Mouse (Mus musculus) heart, postnatal 14 days (tissue): ENCODE results near the gene Srsf10. TPM values are rescaled to one million over a fixed set of nuclear protein-coding genes. Genes with fewer than 3 reads are reported as not detected.

Source experiments
- DNase-seq, 2 experiments: peaks; one replicate each; pipeline ENCODE4 v3.0.0; 2021 to 2022
- intact Hi-C: fragments of 180-260 bp; cut with DNase I; formaldehyde crosslinking; loops from one replicate; pipeline ENCODE4 v1.15.1; 2025
- long read RNA-seq, 2 experiments: library from polyadenylated mRNA; stranded (forward); transcript quantifications; one replicate each; pipeline ENCODE4 v2.0.0; 2021
- total RNA-seq, 2 experiments: library from RNA; stranded (reverse); gene quantifications; 2 replicates each; pipeline ENCODE4 v1.2.3; 2021

Gene Srsf10
- total RNA-seq = 10 to 100 TPM; 48.1 to 59.7 TPM
- long read RNA-seq, experiment 1, transcript Srsf10-204 (6 exons, 3,058 nt) = minor isoform, 21 of 71 reads
- long read RNA-seq, experiment 1, transcript Srsf10-202 (6 exons, 3,055 nt) = minor isoform, 7 of 71 reads
- long read RNA-seq, experiment 1, transcript Srsf10-205 (6 exons, 3,754 nt) = major isoform, 24 of 71 reads
- long read RNA-seq, experiment 1, partial matches to known transcripts = 4 of 71 reads
- long read RNA-seq, experiment 1, other reads (novel, unspliced or antisense) = 11 of 71 reads
- long read RNA-seq, experiment 2, transcript Srsf10-203 (6 exons, 2,225 nt) = minor isoform, 8 of 47 reads
- long read RNA-seq, experiment 2, transcript Srsf10-205 (6 exons, 3,754 nt) = major isoform, 13 of 47 reads
- long read RNA-seq, experiment 2, transcript Srsf10-202 (6 exons, 3,055 nt) = minor isoform, 5 of 47 reads
- long read RNA-seq, experiment 2, transcript Srsf10-204 (6 exons, 3,058 nt) = minor isoform, 12 of 47 reads
- long read RNA-seq, experiment 2, partial matches to known transcripts = 1 of 47 reads
- long read RNA-seq, experiment 2, other reads (novel, unspliced or antisense) = 8 of 47 reads

DNA sequence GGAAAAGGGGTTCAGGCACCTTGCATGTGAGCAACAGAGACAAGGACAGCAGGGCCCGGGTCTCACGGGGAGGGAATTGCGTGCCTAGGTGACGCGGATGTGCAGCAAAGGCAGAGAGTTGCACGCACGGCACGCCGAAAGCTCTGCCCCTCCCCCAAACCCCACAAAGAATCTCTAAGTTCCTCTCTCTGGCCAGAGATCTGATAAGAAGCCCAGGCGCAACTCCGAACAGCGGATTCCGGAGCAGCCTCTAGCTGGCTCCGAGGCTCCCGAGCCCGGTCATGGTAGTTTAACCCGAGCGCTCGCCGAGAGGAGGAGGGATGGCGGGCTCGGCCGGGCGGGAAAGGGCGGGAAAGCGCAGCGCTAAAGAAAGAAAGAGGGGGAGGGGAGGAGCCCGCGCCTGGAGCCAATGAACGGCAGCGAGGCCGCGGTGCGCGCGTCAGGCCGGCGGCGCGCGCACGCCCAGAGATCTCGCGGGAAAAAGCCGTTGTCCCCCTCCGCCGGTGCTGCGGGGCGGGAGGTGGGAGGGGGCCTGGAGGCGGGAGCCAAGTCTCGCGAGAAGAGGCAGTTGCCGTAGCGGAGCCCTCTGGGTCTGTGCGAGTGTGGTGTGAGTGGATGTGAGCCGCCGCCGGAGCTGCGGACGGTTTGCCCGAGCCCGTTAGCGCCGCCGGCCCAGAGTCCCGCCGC lies at the start of gene Srsf10:
Srsf10 (plus strand) TSS at position 212 of the 687 bp plus-strand sequence.
- DNase-seq = peak; percentile 96 to 97
- intact Hi-C loops = loop anchor here (1.0 kb wide), 1 partner anchor 17 kb away; no protein-coding TSS in a partner anchor

DNA sequence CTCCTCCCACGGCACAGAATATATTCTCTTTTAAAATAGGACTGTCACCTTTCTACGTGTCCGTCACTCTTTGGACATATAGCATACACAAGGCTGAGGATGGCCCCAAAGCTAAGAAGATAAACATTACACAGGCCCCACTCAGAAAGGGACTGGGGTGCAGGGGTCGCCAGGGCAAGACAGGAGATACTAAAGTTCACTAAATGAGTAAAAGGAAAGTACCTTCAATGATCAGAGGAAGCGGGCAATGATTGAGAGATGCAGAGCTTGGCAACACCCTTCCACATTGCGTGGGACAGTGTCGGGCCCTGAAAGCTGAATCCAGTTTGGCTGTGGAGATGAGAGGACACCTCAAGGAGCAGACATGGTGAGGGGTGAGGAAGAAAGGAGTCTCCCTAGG lies 40.7 kb upstream of the Srsf10 start:
- no peak for DNase-seq
- intact Hi-C loops = no loop called here

DNA sequence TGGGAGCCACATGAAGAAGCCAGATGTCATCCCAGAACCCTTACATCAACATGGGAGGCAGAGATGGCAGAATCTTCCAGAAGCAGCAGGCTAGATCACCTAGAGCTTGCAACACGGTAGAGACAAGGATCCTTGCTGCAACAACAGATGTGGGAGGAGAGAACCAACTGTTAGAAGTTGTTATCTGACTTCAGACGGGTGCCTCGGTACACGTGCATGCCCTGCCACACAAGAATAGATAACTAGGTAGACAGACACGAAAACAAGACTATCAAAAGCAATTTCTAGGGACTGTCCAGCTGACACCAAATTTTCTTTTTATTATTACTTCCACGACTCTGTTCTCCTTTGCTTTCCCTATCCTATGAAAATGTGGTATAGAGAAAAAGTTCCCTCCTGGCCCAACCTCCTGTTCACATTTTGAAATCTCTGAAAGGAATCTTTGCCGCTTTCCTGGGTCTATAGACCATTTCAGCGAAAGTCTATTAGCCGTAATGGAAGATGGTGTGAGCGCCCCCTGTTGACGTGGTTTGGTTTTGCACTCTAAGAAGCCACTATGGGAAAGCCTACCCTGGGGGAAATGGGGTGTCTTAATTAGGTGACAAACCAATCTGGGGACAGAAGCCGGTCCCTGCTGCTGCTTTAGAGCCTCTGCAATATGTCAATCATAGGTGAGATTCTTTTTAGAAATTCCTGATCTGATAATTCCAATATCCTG lies 38.5 kb upstream of the Srsf10 start:
- DNase-seq = peak; percentile 40 to 55
- intact Hi-C loops = no loop called here

DNA sequence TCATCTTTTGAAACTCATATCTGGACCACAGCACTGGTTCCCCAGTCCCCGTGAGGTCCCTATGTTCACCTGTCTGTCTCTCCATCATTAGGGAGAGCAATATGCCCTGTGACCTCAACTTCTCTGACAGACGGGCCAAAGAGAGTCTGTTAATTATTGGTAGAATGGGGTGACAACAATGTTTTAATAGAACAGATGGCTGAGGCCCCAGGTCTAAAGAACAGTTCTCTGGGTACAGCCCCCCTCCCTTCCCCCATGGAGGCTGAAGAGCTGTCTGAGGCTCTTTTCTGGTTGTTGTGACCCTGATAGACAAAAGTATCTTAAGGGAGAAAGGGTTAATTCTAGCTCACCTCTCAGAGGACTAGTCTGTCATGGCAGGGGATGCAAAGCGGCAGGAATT lies 37.2 kb upstream of the Srsf10 start:
- intact Hi-C loops = no loop called here
- DNase-seq = no peak

DNA sequence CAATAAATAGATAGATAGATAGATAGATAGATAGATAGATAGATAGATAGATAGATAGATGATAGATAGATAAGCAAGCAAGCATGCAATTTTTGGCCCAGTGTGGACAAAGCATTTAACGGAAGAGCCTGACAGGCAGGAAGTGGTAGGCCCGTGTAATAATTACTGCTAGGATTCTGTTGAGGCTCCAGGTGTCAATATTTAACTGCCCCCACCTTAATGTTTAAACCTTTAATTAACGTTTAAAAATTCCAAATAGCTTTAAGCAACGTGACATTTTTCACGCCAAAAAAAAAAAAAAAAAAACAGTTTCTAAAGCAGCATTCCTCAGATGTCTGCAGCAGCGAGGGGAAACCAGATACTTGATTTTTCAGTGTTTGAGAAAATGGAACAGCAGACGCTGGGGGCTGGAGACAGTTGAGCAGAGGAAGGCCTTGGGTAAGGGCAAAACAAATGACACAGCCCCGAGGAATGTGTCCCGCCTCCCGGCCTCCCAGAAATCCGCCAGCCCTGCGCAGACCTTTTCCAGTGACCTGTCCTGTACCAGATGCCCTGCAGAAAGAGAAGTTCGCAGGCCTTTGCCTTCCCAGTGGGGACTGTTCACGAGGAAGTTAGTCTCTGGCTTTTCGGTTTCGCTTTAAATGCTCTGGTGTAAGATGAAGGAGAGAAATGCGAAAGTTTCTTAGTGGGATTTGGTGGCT lies 35.6 kb upstream of the Srsf10 start:
- DNase-seq = peak; percentile 43 to 61
- intact Hi-C loops = no loop called here

DNA sequence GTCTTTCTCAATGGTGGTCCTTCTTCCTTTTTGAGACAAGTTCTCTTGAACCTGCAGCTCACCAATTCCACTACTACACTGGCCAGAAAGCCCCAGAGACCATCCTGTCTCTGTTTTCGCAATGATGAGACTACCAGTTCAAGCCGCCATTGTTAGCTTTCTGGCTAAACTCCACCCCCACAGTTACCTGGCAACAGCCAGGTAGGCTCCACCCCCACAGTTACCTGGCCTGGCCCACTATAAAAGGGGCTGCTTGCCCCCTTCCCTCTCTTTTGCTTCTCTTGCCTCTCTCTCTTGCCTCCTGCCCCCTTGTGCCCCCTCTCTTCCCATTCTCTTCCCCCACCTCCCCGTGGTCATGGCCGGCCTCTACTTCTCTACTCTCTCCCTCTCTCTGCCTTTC lies 33.8 kb upstream of the Srsf10 start:
- intact Hi-C loops = loop anchor here (2.0 kb wide), 1 partner anchor 55 kb away; no protein-coding TSS in a partner anchor

DNA sequence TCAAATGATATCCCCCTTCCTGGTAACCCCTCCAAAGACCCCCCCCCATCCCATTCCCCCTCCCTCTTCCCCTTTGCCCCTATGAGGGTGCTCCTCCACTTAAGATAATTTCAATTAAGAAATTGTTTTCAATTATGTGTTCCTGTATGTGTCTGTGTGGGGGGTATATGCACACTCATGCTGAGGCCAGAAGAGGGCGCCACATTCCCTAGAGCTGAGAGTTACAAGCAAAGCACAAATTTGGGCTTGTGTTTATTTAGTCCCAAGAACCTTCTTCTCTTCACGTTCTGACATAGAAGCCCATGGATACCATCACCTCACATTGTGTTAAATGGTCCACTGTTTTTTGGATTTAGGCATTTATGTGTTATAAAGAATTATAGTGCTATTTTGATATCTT lies 32.2 kb upstream of the Srsf10 start:
- intact Hi-C loops = loop anchor here (2.0 kb wide), 1 partner anchor 54 kb away; no protein-coding TSS in a partner anchor
- peak; percentile 14 to 57 for DNase-seq

More for the DNA sequence above, 33.8 kb upstream of the Srsf10 start:
- no peak for DNase-seq

DNA sequence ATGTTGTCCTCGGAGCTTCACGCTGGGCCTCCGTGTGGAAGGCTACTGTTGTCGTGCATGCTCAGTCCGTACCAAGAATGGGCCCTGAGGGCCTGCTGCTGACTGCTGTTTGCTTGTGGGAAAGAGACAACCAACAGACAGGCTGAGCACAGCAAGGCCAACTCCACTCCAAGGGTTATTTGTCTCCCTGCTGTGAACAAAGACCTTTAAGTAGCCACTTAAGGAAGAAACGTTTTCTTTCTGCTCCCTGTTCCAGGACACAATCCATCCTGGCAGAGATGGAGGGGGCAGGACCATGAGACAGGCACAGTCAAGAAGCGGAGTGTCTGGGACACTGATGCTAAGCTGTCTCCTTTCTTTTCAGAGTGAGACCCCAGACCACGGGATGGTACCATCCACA lies 31.3 kb upstream of the Srsf10 start:
- DNase-seq = no peak
- intact Hi-C loops = no loop called here

DNA sequence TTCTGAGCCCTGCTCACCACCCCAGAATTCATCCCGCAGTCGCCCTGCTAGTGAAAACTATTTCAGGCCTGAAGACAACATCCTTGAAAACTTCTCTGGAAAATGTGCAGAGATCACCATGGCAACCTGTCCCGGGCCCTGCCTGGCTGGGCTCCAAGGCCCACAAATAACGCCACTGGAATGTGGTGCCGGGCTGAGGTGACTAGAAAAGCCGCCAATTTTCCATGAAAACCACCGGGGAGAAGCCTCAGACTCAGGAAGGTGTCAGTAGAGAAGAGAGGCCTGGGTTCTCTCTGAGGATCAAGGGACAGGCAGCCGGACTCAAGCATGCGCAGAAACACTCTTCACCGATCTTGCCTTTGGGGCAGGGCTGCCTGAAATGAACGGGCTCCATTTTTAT lies 27.1 kb upstream of the Srsf10 start:
- intact Hi-C loops = no loop called here

DNA sequence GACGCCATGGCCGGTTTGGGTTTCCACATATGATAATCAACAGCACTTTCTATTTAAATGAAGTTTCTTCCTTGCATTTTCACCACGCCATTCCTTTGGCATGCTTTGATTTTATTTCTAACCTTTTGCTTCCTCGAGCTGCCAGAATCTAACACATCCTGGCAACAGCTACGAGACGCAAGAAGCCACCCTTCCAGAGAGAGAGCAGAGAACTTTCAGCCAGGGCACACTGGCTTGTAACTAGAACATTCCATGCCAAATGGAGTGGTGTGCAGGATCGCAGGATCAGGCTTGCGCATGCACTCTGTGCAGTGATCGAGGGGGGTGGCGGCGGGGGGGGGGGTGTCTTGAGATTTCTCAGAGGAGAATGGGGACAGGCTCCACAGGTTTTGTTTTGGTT lies 23.5 kb upstream of the Srsf10 start:
- DNase-seq = peak; percentile 23 to 46
- intact Hi-C loops = no loop called here

More for the DNA sequence above, 27.1 kb upstream of the Srsf10 start:
- DNase-seq = peak; percentile 74 to 79

DNA sequence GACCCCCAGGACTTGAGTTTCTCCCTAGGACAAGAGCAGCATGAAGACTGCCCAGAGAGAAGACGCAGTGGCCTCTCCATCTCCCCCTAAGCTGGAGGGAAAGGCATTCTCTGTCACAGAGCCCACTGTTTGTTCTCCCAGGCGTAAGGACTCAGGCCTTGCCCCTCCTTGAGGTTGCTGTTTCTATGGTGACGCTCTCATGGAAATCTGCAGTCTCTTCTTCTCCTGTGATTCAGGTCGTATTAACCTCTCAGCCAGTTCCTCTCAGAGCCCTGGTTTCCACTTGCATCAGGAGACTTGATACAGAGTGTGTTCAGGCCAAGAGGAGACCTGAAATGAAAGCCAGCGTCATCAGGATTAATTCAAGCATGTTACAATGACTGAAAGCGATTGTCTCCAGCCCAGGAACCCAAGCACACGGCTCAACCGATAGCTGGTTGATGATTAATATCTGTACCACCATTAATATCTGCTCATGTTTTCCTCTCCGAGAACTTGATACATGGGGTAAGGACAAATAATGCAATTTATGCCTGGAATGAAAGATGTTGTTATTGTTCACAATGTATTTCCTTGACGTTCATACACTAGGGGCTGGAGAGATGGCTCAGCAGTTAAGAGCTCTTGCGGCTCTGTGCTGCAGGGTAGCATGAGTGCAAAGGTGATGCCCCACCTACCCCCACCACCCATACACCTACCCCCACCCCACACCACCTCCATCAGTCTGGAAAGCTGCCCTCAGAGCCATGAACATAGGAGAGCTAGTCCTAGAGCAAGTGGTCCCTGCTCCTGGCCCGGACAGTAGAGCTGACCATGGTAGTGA lies 22.0 kb upstream of the Srsf10 start:
- DNase-seq = no peak
- intact Hi-C loops = no loop called here

DNA sequence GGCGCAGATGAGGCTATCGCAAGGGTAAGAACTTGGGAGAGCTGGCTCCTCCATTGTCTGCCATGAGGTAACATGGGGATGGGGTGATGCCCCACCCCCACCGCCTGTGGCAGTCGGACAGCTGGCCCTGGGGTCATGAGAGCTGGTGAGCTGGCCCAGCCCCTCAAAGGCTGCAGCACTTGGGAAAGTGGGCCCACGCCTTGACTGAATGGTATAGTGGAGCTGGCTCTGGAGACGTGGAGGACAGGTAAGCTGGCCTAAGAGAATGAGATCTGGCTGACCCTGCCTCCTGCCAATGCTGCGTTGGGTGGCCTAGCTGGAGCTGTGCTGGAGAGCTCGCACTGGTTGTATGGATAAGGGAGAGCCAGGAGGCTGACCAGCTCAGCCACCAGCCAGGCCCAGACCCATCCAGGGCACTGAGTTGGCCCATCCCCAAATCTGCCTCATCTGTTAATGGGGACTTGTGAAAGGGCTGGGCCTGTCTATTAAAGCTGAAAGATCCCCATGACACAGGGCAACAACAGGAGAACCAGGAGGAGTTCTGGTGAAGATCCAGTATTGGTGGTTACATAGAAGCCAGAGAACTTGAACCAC lies 21.3 kb upstream of the Srsf10 start:
- intact Hi-C loops = no loop called here
- DNase-seq = no peak

DNA sequence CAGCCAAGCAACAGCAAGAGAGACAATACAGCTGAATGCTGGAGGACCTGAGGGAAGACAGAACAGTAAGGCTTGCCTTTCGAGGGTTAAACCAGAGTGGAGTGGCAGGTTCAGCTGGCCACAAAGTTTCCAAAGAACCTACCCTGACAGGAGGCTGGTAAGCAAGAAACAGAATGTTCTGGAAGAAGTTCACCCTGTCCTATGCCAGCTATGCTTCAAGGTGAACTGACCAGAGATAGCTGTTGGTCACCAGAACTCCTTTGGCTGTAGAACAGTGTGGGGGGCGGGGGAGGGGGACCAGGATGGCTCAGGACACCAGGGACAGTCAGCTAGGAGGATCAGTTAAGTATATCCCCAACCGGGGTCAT lies 16.6 kb upstream of the Srsf10 start:
- no peak for DNase-seq
- intact Hi-C loops = no loop called here

DNA sequence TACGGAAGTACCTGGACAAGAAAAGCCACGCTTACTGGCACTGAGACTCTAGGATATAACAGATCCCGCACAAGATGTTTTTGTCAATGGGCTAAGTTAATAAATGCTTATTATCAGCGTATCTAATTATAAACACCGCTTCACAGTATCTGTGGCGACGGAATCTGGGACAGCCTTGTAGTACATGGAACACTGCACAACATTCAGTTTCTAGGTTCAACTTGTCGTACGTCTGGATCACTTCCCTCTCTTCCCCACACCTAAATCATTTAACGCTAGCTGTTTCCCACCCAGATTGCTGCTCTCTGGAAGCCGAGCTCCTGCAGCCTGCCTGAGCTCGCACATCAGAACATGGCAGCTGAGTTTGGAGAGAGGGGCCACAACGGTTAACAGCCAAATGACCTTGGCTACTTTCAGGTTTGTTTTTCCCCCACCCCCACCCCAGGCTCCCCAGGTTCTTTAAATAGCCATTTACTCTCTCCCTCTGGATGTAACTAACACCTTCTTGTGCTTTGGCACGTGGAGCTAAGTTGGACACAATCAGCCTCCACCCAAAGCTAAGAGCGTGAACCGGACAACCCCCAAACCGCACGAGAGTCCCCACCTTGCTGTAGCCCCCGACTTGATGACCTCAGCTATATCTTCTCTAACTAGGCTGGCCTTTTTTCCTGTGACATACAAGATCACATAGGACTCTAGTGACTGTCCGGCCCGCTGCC lies 16.1 kb upstream of the Srsf10 start:
- intact Hi-C loops = no loop called here
- DNase-seq = peak in 1 of 2 experiments; percentile 42

DNA sequence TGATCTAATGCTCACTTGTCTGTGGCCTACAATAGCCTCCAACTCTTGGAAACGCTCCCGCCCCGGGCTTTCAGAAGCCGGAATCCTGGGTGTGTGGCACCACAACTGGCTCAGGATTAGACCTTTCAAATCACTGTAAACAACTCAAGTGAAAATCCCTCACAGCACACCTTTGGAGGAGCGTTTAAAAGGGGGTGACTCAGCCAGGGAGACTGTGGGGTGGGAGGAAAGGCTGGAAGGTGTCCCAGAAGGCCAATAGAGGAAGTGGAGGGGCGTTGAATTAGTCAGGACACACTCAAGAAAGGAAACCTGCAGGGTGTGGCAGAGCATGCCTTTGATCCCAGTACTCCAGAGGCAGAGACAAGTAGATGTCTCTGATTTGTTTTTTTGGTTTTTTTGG lies 11.1 kb upstream of the Srsf10 start:
- no peak for DNase-seq
- intact Hi-C loops = no loop called here

DNA sequence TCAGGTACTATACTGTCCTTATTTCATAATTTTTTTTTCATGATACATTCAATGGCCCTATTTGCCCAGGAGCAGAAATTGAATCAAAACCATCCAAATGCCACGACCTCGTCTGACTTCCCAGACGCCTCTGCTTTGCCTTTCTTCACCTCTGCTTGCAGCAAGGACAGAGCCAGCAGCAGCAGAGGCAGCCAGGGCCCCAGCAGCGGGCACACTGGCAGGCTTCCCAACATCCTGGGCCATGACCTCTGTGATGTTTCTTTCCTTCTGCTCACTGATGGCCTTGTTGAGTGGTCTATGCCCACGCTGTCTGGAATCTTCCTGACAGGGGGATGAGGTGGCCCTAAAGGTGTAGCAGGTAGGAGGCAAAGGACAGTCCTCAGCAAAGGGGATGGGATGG lies 8.0 kb upstream of the Srsf10 start:
- intact Hi-C loops = no loop called here
- peak; percentile 50 to 66 for DNase-seq

DNA sequence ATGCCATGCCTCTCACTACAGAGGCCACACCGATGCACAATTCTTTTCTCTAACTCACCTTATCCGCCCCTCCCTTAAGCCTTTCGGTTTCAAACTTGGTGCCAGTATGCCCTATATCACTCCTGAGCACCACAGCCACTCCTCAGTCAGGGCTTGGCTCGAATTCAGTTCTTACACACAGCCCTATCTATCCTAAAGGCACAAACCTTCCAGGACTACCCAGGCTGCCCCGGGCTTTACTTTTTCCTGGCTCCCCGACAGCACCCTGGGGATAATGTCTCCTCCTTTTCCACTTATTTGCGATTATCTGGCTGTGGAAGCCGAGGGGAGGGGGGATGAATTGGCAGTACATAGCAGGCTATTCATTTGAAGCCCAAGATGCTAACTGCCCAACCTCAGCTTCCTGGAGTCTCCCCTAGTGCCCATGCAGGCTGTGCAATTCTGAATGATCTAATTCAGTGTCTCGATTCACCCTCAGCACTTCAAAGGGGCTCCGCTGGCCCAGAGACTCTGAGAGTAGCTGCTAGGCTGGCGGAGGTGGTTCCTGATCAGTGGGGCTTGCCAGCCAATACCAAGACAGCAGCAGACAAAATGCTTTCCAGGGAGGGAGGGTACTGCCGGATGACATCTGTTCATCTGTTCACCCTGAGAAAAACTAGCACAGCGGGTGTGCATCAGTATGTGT lies 5.0 kb upstream of the Srsf10 start:
- no peak for DNase-seq
- intact Hi-C loops = no loop called here

DNA sequence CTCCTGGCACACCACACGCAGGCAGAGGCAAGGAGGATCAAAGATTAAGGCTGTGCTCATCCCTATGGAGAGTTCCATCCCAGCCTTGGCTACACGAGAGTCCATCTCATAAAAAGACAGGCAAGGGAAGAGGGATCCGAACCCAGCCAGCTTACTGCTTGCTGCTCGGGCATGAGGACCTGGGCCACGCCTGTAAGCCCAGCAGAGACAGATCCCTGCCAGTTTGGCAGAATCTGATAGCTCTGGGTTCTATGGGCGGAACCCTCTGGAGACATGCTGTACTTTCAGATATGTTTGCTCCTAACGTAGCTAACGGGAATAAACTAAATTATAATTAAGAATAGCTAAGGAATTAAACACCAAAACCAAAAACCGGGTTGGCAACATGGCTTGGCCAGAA lies 3.6 kb upstream of the Srsf10 start:
- intact Hi-C loops = no loop called here
- no peak for DNase-seq
